Mouse (Mus musculus): ENCODE data around the gene Krt6b. TPM values are rescaled to one million over a fixed set of nuclear protein-coding genes. Genes with fewer than 3 reads are reported as not detected.

The Krt6b gene
- polyA plus RNA-seq, 1 experiment from 2014 or later, result not detected

DNA sequence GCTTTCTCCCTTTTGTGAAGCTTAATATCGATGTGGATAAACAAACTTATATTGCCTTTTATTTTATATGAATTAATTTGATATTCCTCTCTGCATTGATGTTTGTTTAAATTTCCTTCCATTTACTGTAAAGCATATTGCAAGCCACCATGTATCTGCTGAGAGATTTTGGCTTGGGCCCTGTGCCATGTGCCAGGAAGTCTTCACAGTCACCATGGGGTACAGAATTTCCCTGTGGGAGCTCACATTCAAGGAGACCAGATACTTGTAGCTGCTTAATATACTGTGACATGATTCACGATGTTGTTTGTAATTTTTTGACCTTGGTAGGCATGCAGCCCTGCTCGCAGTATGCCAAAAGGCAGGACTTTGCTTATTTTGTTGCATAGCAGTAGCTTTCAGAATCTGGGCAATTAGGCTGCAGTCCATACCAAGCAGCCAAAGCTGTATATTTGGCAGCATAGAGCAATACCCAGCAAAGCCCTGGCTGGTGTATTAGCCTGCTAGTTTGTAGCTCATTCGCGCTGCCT is 27.3 kb downstream of the Krt6b start:
- Histone ChIP-seq H3K4me1 (ENCODE audit: control insufficient read depth, insufficient read depth, low read length) (no peaks in the 10 kb centered on the region), H3K9me3 (ENCODE audit: control insufficient read depth, low read depth, low read length) (no peaks in the 10 kb centered on the region), H3K27me3 (ENCODE audit: control insufficient read depth, insufficient read depth, low read length) (no peaks in the 10 kb centered on the region), H3K4me2 (replicated peaks; ENCODE audit: low read depth, low read length) (no peak overlapping the region), H3K4me3 (ENCODE audit: low read depth, low read length) (no peak overlapping the region), H3K27ac (ENCODE audit: low read length) (no peak overlapping the region), H3K9ac (replicated peaks; ENCODE audit: low read depth, low read length) (no peak overlapping the region), H3K36me3 (ENCODE audit: control insufficient read depth, insufficient read depth, low read length) (no peaks in the 10 kb centered on the region)
- 85% methylated on average over 5 of the region's 5 CpGs for WGBS
- ATAC-seq (ENCODE audit: insufficient number of reproducible peaks, insufficient read depth, low FRiP score, low read depth), result no peak

GRCm38 (mm10) chr15:101647280-101647679 is 32.8 kb downstream of the Krt6b start, which contains the start of gene Gm5478:
Gene Gm5478 (minus strand): TSS chr15:101647380.
- Histone ChIP-seq H3K9ac (replicated peaks; ENCODE audit: low read depth, low read length) (no peak within 1 kb of the TSS), H3K4me3 (ENCODE audit: low read depth, low read length) (no peak within 1 kb of the TSS)
- 78% methylated on average over 3 of the region's 3 CpGs for WGBS

DNA sequence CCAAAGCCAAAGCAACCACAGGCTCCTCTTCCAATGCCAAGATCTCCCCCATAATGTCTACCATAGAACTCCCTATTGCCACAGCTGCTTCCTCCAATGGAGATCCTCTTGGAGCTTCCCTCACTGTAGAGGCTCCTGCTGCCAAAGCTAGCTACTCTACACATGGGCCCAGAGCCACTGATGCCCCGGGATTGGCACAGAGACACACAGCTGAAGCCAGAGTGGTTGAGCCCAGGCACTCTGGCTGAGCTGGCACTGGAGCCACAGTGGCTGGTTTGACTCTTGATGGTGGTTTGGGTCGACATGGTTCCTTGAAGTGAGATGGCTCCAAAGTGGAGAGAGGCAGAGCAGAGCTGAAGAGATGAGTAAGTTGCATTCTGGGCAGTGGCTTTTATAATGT is 52.2 kb downstream of the Krt6b start, which contains the start of gene Gm5414:
Gm5414 (minus strand) TSS at position 305 of the 400 bp plus-strand sequence.
- H3K4me3 ChIP-seq (ENCODE audit: low read depth, low read length), result no peak within 1 kb of the TSS
- no peaks in the 10 kb centered on the region for H3K4me1 ChIP-seq (ENCODE audit: control insufficient read depth, insufficient read depth, low read length)
- no peak within 1 kb of the TSS for H3K27ac ChIP-seq (ENCODE audit: low read length)
- ATAC-seq (ENCODE audit: insufficient number of reproducible peaks, insufficient read depth, low FRiP score, low read depth), result no peak
- no peaks in the 10 kb centered on the region for H3K27me3 ChIP-seq (ENCODE audit: control insufficient read depth, insufficient read depth, low read length)
- no peak within 1 kb of the TSS for H3K4me2 ChIP-seq (replicated peaks; ENCODE audit: low read depth, low read length)
- WGBS, result 78% methylated on average over 2 of the region's 2 CpGs
- no peak within 1 kb of the TSS for H3K9ac ChIP-seq (replicated peaks; ENCODE audit: low read depth, low read length)
- no peaks in the 10 kb centered on the region for H3K36me3 ChIP-seq (ENCODE audit: control insufficient read depth, insufficient read depth, low read length)
- no peaks in the 10 kb centered on the region for H3K9me3 ChIP-seq (ENCODE audit: control insufficient read depth, low read depth, low read length)

More at GRCm38 (mm10) chr15:101647280-101647679, 32.8 kb downstream of the Krt6b start, which contains the start of gene Gm5478:
- no peak for ATAC-seq (ENCODE audit: insufficient number of reproducible peaks, insufficient read depth, low FRiP score, low read depth)
- H3K4me1 ChIP-seq (ENCODE audit: control insufficient read depth, insufficient read depth, low read length), result no peaks in the 10 kb centered on the region
- H3K27me3 ChIP-seq (ENCODE audit: control insufficient read depth, insufficient read depth, low read length), result no peaks in the 10 kb centered on the region
- H3K9me3 ChIP-seq (ENCODE audit: control insufficient read depth, low read depth, low read length), result no peaks in the 10 kb centered on the region
- no peak within 1 kb of the TSS for H3K4me2 ChIP-seq (replicated peaks; ENCODE audit: low read depth, low read length)
- no peak within 1 kb of the TSS for H3K27ac ChIP-seq (ENCODE audit: low read length)
- no peaks in the 10 kb centered on the region for H3K36me3 ChIP-seq (ENCODE audit: control insufficient read depth, insufficient read depth, low read length)

Small RNA genes lying within 50 kb of the gene (microRNA-seq; reads per million reads assigned to microRNA genes)
- gene Gm44323 (not detected), gene Gm44342 (not detected), gene Gm44383 (not detected), gene Gm44479 (not detected)

Other genes starting within 250 kb of the Krt6b start
- 0.10 and 0.11 TPM in 2 replicates for gene Krt87, start 241.5 kb downstream of the Krt6b start, polyA plus RNA-seq (2014; fragmentation: Nextera tagmentation; extraction: Ambion mirVana)
- gene Krt88, start 232.5 kb downstream of the Krt6b start, polyA plus RNA-seq (2014; fragmentation: Nextera tagmentation; extraction: Ambion mirVana), result not detected in 2 replicates
- gene Krt81, start 216.5 kb downstream of the Krt6b start, polyA plus RNA-seq (2014; fragmentation: Nextera tagmentation; extraction: Ambion mirVana), result not detected in 2 replicates
- not detected in 2 replicates for gene Krt86, start 206.8 kb downstream of the Krt6b start, polyA plus RNA-seq (2014; fragmentation: Nextera tagmentation; extraction: Ambion mirVana)
- not detected in 2 replicates for gene Krt83, start 188.8 kb downstream of the Krt6b start, polyA plus RNA-seq (2014; fragmentation: Nextera tagmentation; extraction: Ambion mirVana)
- not detected in 2 replicates for gene Gm49425, start 163.0 kb downstream of the Krt6b start, polyA plus RNA-seq (2014; fragmentation: Nextera tagmentation; extraction: Ambion mirVana)
- not detected in 2 replicates for gene Krt84, start 147.5 kb downstream of the Krt6b start, polyA plus RNA-seq (2014; fragmentation: Nextera tagmentation; extraction: Ambion mirVana)
- not detected in 2 replicates for gene Krt82, start 129.6 kb downstream of the Krt6b start, polyA plus RNA-seq (2014; fragmentation: Nextera tagmentation; extraction: Ambion mirVana)
- 0.22 TPM in 1 of 2 replicates, not detected in the other for gene Krt90, start 117.3 kb downstream of the Krt6b start, polyA plus RNA-seq (2014; fragmentation: Nextera tagmentation; extraction: Ambion mirVana)
- gene Krt75, start 106.4 kb downstream of the Krt6b start, polyA plus RNA-seq (2014; fragmentation: Nextera tagmentation; extraction: Ambion mirVana), result 0.45 and 0.52 TPM in 2 replicates
- gene Gm5414, start 52.1 kb downstream of the Krt6b start, polyA plus RNA-seq (2014; fragmentation: Nextera tagmentation; extraction: Ambion mirVana), result not detected in 2 replicates
- not detected in 2 replicates for gene Gm5478, start 32.9 kb downstream of the Krt6b start, polyA plus RNA-seq (2014; fragmentation: Nextera tagmentation; extraction: Ambion mirVana)
- 16.8 and 25.8 TPM in 2 replicates for gene Krt6a, start 14.0 kb upstream of the Krt6b start, polyA plus RNA-seq (2014; fragmentation: Nextera tagmentation; extraction: Ambion mirVana)
- gene Krt5, start 32.6 kb upstream of the Krt6b start, polyA plus RNA-seq (2014; fragmentation: Nextera tagmentation; extraction: Ambion mirVana), result 50.0 and 65.6 TPM in 2 replicates
- gene Krt71, start 62.8 kb upstream of the Krt6b start, polyA plus RNA-seq (2014; fragmentation: Nextera tagmentation; extraction: Ambion mirVana), result not detected in 2 replicates
- not detected in 2 replicates for gene Krt72, start 106.2 kb upstream of the Krt6b start, polyA plus RNA-seq (2014; fragmentation: Nextera tagmentation; extraction: Ambion mirVana)
- not detected in 2 replicates for gene Krt73, start 122.1 kb upstream of the Krt6b start, polyA plus RNA-seq (2014; fragmentation: Nextera tagmentation; extraction: Ambion mirVana)
- not detected in 2 replicates for gene Krt2, start 137.9 kb upstream of the Krt6b start, polyA plus RNA-seq (2014; fragmentation: Nextera tagmentation; extraction: Ambion mirVana)
- 1.4 and 1.9 TPM in 2 replicates for gene Krt1, start 170.5 kb upstream of the Krt6b start, polyA plus RNA-seq (2014; fragmentation: Nextera tagmentation; extraction: Ambion mirVana)
- 0.13 and 0.14 TPM in 2 replicates for gene Krt77, start 189.4 kb upstream of the Krt6b start, polyA plus RNA-seq (2014; fragmentation: Nextera tagmentation; extraction: Ambion mirVana)
- gene Krt76, start 212.6 kb upstream of the Krt6b start, polyA plus RNA-seq (2014; fragmentation: Nextera tagmentation; extraction: Ambion mirVana), result not detected in 2 replicates
- gene Krt4, start 244.4 kb upstream of the Krt6b start, polyA plus RNA-seq (2014; fragmentation: Nextera tagmentation; extraction: Ambion mirVana), result 60.1 and 100 TPM in 2 replicates

All from stomach, embryonic 14.5 days (tissue).